Mouse (Mus musculus): Measurements from ENCODE around the gene Tmem121. TPM values are rescaled to one million over a fixed set of nuclear protein-coding genes. Genes with fewer than 3 reads are reported as not detected.

Gene Tmem121
- polyA plus RNA-seq, 1 experiment from 2014 or later: 2.0 TPM

DNA sequence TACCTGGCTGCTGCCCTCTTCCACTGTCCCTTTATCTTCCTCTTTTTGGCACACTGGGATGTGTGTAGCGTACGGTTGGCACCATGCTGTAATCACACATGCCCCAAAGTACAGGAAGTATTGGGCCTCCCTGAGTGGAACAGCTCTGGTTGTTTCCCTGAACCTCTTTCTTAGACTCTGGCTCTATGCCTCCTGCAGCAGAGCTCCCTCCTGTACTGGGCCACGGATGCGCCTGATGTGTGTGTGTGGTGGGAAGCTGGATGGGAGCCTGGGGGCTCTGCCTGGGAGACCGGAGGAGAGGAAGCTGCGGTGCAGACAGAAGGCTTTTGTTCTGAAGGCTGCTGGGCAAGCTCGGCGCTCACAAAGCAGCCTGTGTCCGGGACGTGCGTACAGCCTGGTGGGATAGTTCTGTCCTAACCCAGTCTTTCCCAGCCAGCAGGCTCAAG, 22.1 kb upstream of the Tmem121 start:
- Histone ChIP-seq H3K36me3 (ENCODE audit: control insufficient read depth, insufficient read depth, low read length) (peaks cover 3% of the 10 kb centered on the region; the same call in 1 of the 2 replicates), H3K27me3 (replicated peaks; ENCODE audit: control insufficient read depth, insufficient read depth, low read length) (no peaks in the 10 kb centered on the region), H3K9ac (ENCODE audit: low read depth, low read length) (no peak overlapping the region), H3K9me3 (ENCODE audit: control insufficient read depth, low read length) (no peaks in the 10 kb centered on the region), H3K4me3 (ENCODE audit: low read depth, low read length) (no peak overlapping the region), H3K4me1 (replicated peaks; ENCODE audit: control insufficient read depth, insufficient read depth, low read length) (0 out of 2 replicates have a peak, but pooled peaks cover 4% of the 10 kb centered on the region), H3K4me2 (no peak overlapping the region), H3K27ac (ENCODE audit: low read depth, low read length) (no peak overlapping the region)
- DNase-seq (ENCODE audit: low spot score) (no peak), ATAC-seq (replicated peaks; ENCODE audit: low FRiP score) (no peak)
- WGBS: 93% methylated on average over 11 of the region's 11 CpGs

DNA sequence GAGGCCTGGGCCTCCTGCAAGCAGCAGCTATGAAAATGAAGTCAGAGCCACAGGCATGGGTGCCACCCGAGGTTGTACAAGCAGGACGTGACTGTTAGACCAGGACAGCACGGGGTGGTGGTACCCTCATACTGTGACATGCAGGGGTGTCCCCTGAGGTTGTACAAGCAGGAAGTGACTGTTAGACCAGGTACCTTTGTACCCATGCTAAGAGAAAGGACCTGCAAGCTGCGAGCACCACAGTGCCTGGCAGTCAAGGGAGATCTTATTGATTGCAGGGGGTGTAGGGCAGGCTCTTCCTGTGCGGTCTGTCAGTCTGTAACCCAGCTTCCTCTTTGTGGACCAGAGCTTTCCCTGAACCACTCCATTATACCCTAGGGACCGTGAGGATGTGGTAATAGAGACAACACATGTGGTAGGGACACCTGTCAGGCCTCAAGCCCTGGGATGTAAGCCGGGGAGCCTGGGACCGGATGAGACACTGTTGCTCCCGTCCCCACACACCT, 17.6 kb upstream of the Tmem121 start:
- WGBS: 43% methylated on average over 9 of the region's 9 CpGs
- no peak for DNase-seq (ENCODE audit: low spot score)
- H3K27ac ChIP-seq (ENCODE audit: low read depth, low read length): no peak overlapping the region
- peak; percentile 56 for ATAC-seq (replicated peaks; ENCODE audit: low FRiP score)
- 0 out of 2 replicates have a peak, but pooled peaks cover 4% of the 10 kb centered on the region for H3K4me1 ChIP-seq (replicated peaks; ENCODE audit: control insufficient read depth, insufficient read depth, low read length)
- no peaks in the 10 kb centered on the region for H3K9me3 ChIP-seq (ENCODE audit: control insufficient read depth, low read length)
- H3K27me3 ChIP-seq (replicated peaks; ENCODE audit: control insufficient read depth, insufficient read depth, low read length): no peaks in the 10 kb centered on the region
- H3K4me2 ChIP-seq: no peak overlapping the region
- no peak overlapping the region for H3K9ac ChIP-seq (ENCODE audit: low read depth, low read length)
- no peak overlapping the region for H3K4me3 ChIP-seq (ENCODE audit: low read depth, low read length)
- H3K36me3 ChIP-seq (ENCODE audit: control insufficient read depth, insufficient read depth, low read length): peaks cover 3% of the 10 kb centered on the region; the same call in 1 of the 2 replicates

DNA sequence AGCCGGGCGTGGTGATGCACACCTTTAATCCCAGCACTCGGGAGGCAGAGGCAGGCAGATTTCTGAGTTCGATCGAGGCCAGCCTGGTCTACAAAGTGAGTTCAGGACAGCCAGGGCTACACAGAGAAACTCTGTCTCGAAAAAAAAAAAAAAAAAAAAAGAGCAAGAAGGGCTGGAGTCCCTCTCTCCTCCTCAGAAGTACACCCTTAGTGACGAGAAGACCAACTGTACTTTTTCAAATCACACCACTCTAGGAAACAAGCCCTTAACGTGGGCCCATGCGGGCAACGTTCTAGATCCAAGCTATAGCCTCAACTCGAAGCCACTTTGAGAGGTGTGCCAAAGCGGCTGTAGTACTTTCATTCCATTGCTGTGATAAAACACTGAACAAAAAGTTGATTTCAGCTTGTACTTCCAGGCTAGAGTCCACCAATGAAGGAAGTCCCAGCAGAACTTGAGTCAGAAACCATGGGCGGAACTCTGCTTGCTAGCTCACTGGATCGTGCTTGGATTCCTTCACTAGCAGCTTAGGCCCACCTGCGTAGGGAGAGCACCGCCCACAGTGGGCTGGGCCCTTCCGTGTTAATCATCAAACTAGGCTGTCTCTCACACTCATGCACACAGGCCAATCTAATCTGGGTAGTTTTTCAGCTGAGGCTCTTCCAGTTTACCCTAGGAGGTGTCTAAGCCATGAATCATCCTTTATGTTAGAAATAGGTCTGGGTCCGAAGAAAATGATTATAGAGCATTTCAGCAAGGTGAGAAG, 8.6 kb upstream of the Tmem121 start:
- Histone ChIP-seq H3K36me3 (ENCODE audit: control insufficient read depth, insufficient read depth, low read length) (no peaks in the 10 kb centered on the region), H3K4me2 (no peak overlapping the region), H3K9ac (ENCODE audit: low read depth, low read length) (no peak overlapping the region), H3K4me1 (replicated peaks; ENCODE audit: control insufficient read depth, insufficient read depth, low read length) (no peaks in the 10 kb centered on the region), H3K9me3 (ENCODE audit: control insufficient read depth, low read length) (no peaks in the 10 kb centered on the region), H3K4me3 (ENCODE audit: low read depth, low read length) (no peak overlapping the region), H3K27ac (ENCODE audit: low read depth, low read length) (no peak overlapping the region), H3K27me3 (replicated peaks; ENCODE audit: control insufficient read depth, insufficient read depth, low read length) (no peaks in the 10 kb centered on the region; the same call in 1 of the 2 replicates)
- no peak for ATAC-seq (replicated peaks; ENCODE audit: low FRiP score)
- 79% methylated on average over 18 of the region's 18 CpGs for WGBS
- no peak for DNase-seq (ENCODE audit: low spot score)

DNA sequence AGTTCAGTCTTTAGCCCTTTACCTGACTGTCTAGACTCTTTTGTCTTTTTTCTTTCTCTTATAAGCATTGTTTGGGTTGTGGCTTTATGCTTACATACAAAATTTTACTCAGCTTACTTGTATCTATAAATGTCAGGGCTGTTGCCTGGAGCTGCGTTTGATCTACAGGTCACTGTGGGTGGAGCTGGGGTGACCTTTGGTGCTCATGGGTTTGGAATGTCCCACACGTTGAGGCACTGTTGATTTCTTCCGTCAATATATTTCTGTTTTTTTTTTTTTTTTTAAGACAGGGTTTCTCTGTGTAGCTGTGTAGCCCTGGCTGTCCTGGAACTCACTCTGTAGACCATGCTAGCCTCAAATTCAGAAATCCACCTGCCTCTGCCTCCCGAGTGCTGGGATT, 4.7 kb upstream of the Tmem121 start:
- no peak for DNase-seq (ENCODE audit: low spot score)
- Histone ChIP-seq H3K36me3 (ENCODE audit: control insufficient read depth, insufficient read depth, low read length) (no peaks in the 10 kb centered on the region), H3K4me3 (ENCODE audit: low read depth, low read length) (no peak overlapping the region), H3K27ac (ENCODE audit: low read depth, low read length) (no peak overlapping the region), H3K4me2 (no peak overlapping the region), H3K27me3 (replicated peaks; ENCODE audit: control insufficient read depth, insufficient read depth, low read length) (peaks cover 25% of the 10 kb centered on the region), H3K9ac (ENCODE audit: low read depth, low read length) (no peak overlapping the region), H3K9me3 (ENCODE audit: control insufficient read depth, low read length) (no peaks in the 10 kb centered on the region), H3K4me1 (replicated peaks; ENCODE audit: control insufficient read depth, insufficient read depth, low read length) (no peaks in the 10 kb centered on the region; the same call in 1 of the 2 replicates)
- WGBS: 47% methylated on average over 4 of the region's 4 CpGs
- ATAC-seq (replicated peaks; ENCODE audit: low FRiP score): no peak

DNA sequence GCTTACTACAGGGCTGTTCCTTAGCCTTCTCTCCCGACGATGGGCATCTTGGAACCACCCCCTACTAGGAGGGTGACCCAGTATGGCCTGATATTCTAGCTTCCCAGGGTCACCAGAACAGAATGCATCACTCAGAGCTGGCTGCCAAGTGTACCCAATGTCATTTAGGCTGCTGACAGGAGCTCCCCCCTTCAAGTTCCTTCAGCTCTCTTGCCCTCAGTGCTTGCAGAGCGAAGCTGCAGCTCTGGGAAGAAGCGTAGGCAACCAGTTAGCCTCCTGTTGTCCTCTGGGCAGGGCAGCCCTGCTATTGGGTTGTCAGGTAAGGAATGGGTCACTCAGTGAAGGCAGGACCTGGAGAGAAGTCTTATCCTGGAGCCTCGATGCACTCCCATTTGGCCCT, 785 bp upstream of the Tmem121 start:
- no peak overlapping the region for H3K9ac ChIP-seq (ENCODE audit: low read depth, low read length)
- H3K27me3 ChIP-seq (replicated peaks; ENCODE audit: control insufficient read depth, insufficient read depth, low read length): peaks cover 57% of the 10 kb centered on the region
- H3K4me1 ChIP-seq (replicated peaks; ENCODE audit: control insufficient read depth, insufficient read depth, low read length): no peaks in the 10 kb centered on the region; the same call in none of the 2 replicates
- WGBS: 59% methylated on average over 5 of the region's 5 CpGs
- no peak overlapping the region for H3K27ac ChIP-seq (ENCODE audit: low read depth, low read length)
- H3K36me3 ChIP-seq (ENCODE audit: control insufficient read depth, insufficient read depth, low read length): no peaks in the 10 kb centered on the region
- H3K4me2 ChIP-seq: no peak overlapping the region
- no peaks in the 10 kb centered on the region for H3K9me3 ChIP-seq (ENCODE audit: control insufficient read depth, low read length)
- DNase-seq (ENCODE audit: low spot score): no peak
- no peak for ATAC-seq (replicated peaks; ENCODE audit: low FRiP score)
- H3K4me3 ChIP-seq (ENCODE audit: low read depth, low read length): no peak overlapping the region; the same call in 1 of the 2 replicates

DNA sequence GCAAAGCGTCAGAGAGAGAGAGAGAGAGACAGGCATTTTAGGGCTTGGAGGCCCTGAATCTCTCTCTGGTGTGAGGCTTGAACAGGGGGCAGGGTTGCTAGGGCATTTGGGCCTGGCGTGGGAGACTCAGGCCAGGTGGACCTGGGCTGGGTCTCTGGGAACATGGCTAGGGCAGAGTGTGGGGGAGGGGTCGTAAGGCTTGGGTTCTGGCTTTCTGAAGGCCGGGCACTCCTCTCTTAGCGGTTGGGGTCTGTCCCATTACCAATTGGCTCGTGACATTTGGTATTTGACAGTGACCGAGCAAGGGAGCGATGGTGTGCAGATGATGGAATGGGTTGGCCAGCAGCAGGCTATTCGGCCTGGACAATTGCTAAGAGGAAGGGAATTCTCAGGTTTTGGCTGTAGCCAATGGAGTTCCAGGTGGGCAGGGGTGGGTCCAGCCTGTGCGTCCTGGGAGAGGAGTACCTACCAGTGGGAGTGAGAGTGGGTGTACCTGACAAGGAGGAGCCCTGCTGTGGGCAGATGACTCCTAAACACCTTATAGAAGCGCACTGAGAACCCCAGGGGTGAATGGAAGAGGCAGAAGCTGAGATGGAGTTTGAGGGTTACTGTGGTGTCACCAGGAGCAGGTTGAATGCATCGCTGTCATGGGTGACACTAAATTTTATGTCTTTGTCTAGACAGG, 738 bp downstream of the Tmem121 start:
- H3K4me2 ChIP-seq: peak overlapping the region; percentile 57
- no peaks in the 10 kb centered on the region; the same call in none of the 2 replicates for H3K4me1 ChIP-seq (replicated peaks; ENCODE audit: control insufficient read depth, insufficient read depth, low read length)
- peaks cover 57% of the 10 kb centered on the region for H3K27me3 ChIP-seq (replicated peaks; ENCODE audit: control insufficient read depth, insufficient read depth, low read length)
- WGBS: 46% methylated on average over 12 of the region's 12 CpGs
- no peak overlapping the region for H3K27ac ChIP-seq (ENCODE audit: low read depth, low read length)
- H3K4me3 ChIP-seq (ENCODE audit: low read depth, low read length): peak overlapping the region; percentile 52
- ATAC-seq (replicated peaks; ENCODE audit: low FRiP score) (no peak), DNase-seq (ENCODE audit: low spot score) (no peak)
- H3K9me3 ChIP-seq (ENCODE audit: control insufficient read depth, low read length): no peaks in the 10 kb centered on the region
- H3K9ac ChIP-seq (ENCODE audit: low read depth, low read length): no peak overlapping the region; the same call in 1 of the 2 replicates
- H3K36me3 ChIP-seq (ENCODE audit: control insufficient read depth, insufficient read depth, low read length): no peaks in the 10 kb centered on the region

DNA sequence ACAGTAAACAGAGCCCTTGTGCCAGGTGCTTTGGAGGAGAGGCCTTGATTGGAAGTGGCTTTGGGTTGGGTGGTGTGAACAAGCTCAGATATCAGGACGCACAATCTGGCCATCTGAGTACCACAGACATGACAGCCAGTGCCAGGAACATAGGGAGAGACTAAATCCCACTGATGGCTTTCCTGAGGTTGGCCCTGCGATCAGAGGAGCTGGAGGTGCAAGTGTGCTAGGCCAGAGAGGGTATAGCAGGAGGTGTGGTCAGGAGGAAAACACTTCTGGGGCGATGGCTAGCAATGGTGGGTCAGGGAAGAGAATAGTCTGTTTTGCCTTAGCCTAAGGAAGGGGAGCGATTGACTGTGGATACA, 1.3 kb downstream of the Tmem121 start:
- no peaks in the 10 kb centered on the region for H3K36me3 ChIP-seq (ENCODE audit: control insufficient read depth, insufficient read depth, low read length)
- peak overlapping the region; percentile 75 for H3K4me2 ChIP-seq
- H3K9me3 ChIP-seq (ENCODE audit: control insufficient read depth, low read length): no peaks in the 10 kb centered on the region
- H3K9ac ChIP-seq (ENCODE audit: low read depth, low read length): no peak overlapping the region
- WGBS: 38% methylated on average over 4 of the region's 4 CpGs
- ATAC-seq (replicated peaks; ENCODE audit: low FRiP score): no peak
- H3K27me3 ChIP-seq (replicated peaks; ENCODE audit: control insufficient read depth, insufficient read depth, low read length): peaks cover 57% of the 10 kb centered on the region
- H3K4me1 ChIP-seq (replicated peaks; ENCODE audit: control insufficient read depth, insufficient read depth, low read length): no peaks in the 10 kb centered on the region; the same call in none of the 2 replicates
- H3K4me3 ChIP-seq (ENCODE audit: low read depth, low read length): no peak overlapping the region
- H3K27ac ChIP-seq (ENCODE audit: low read depth, low read length): no peak overlapping the region
- DNase-seq (ENCODE audit: low spot score): no peak

DNA sequence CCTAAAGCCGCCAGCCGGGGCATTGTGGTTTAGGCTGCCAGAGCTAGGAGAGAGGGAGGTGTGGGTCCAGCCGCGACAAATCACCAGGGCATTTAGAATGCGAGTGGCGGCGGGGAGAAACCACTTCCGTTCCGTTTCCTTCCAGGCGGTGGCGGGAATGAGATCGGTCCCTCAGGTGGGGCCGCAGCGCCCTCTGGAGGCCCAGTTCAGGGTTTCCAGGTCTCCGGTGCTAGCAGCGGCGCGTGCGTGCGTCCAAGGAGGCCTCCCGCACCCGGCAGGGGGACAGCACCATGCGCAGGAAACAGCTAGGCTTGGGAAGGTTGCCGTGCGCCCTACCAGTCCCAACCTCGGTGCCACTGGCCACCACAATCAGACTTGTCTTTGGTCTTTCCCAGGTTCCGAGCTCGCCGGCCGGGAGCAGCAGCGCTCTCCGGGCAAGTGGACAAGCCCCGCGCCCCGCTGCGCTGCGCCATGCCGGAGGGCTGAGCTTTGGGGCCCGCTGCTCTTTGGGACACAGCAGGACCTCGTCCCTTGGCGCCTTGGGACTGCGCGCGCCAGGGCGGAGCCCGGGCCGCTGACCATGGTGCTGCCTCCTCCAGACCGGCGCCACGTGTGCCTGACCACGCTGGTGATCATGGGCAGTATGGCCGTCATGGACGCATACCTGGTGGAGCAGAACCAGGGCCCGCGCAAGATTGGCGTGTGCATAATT, 2.0 kb downstream of the Tmem121 start:
- peak overlapping the region; percentile 75 for H3K4me2 ChIP-seq
- no peak overlapping the region for H3K9ac ChIP-seq (ENCODE audit: low read depth, low read length)
- H3K36me3 ChIP-seq (ENCODE audit: control insufficient read depth, insufficient read depth, low read length): no peaks in the 10 kb centered on the region
- H3K9me3 ChIP-seq (ENCODE audit: control insufficient read depth, low read length): no peaks in the 10 kb centered on the region
- H3K27me3 ChIP-seq (replicated peaks; ENCODE audit: control insufficient read depth, insufficient read depth, low read length): peaks cover 57% of the 10 kb centered on the region
- 2% methylated on average over 56 of the region's 56 CpGs for WGBS
- H3K4me3 ChIP-seq (ENCODE audit: low read depth, low read length): peak overlapping the region; percentile 45
- ATAC-seq (replicated peaks; ENCODE audit: low FRiP score) (peak; percentile 46), DNase-seq (ENCODE audit: low spot score) (peak; percentile 80)
- H3K4me1 ChIP-seq (replicated peaks; ENCODE audit: control insufficient read depth, insufficient read depth, low read length): no peaks in the 10 kb centered on the region; the same call in none of the 2 replicates
- no peak overlapping the region for H3K27ac ChIP-seq (ENCODE audit: low read depth, low read length)
